Mouse (Mus musculus) lung, adult 2 months (tissue): ENCODE measurements around the gene Tas2r110.

ENCODE experiments used
- CTCF ChIP-seq: fragments of 200-500 bp; IDR thresholded peaks from 2 replicates; pipeline ENCODE4 v1.5.1; 2011; ENCODE audit warnings: mild to moderate bottlenecking, low read length, control low read depth; ENCODE audit not compliant: insufficient read depth
- POLR2A ChIP-seq: fragments of 200-500 bp; IDR thresholded peaks from 2 replicates; pipeline ENCODE4 v1.6.1; 2011; ENCODE audit warnings: low read depth, mild to moderate bottlenecking, control low read depth, low read length, borderline replicate concordance; ENCODE audit errors: extremely low read depth

GRCm38 (mm10) chr6:132867708-132868107 lies at the start of gene Tas2r110:
- TF ChIP-seq POLR2A, result no peak
- no peak for TF ChIP-seq CTCF
